Mouse (Mus musculus): Measurements from ENCODE around the gene Smim5.

Smim5 gene

DNA sequence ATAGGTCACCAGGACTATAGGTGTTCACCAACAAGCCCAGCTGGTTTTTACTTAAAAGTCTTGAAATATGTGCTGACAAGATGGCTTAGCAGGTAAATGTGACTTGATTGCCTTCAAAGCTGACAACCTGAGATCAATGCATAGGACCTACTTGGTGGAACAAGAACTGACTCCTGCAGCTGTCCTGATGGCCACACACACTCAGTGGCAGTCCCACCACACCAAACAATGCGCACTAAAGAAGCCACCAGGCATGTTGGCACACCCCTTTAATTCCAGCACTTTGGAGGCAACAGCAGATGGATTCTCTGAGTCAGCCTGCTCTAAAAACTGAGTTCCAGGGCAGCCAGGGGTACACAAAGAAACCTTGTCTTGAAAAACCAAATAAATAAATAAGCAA lies 22.2 kb downstream of the Smim5 start:
- WGBS, result 64% methylated on average over 1 of the region's 1 CpGs

DNA sequence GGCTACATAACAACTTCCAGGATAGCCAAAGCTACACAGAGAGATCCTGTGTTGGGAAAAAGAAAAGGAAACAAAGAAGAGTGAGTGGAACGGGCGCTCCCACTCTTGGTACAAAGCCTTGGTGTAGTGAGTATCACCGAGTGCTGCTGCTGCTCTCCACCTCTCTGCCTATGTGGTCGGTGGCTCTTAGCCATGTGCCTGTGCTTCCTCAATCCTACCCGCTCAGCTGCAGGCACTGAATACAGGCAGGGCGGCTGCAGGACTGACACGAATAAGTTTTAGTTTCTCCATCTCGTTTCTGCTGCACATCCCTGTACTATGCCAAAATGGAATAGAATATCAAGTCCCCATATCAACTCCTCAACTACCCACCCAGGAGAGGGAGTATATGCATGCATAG lies 29.3 kb downstream of the Smim5 start:
- WGBS, result 85% methylated on average over 8 of the region's 8 CpGs

DNA sequence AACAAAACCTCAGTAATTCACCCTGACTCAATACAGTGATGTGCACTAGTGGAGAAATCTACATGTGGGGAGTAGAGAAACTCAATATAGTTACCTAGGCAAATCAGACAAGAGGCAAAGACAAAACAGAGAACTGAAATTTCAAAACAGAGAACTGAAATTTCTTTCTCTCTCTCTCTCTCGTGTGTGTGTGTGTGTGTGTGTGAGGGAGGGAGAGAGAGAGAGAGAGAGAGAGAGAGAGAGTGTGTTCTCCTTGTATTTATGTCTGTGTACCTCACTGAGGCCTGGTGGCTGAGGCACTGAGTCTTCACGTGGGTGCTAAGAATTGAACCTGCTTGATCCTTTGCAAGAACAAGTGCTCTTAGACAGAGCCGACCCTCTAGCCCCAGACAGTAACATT lies 30.1 kb downstream of the Smim5 start:
- WGBS, result 67% methylated on average over 3 of the region's 3 CpGs

GRCm38 (mm10) chr11:115931235-115931634 lies 31.5 kb downstream of the Smim5 start:
- 62% methylated on average over 3 of the region's 3 CpGs for WGBS

GRCm38 (mm10) chr11:115933108-115933746 lies 33.5 kb downstream of the Smim5 start, which contains the start of the genes Sap30bp and Recql5:
Sap30bp (plus strand) TSS chr11:115933282.
Recql5 (minus strand) TSS chr11:115933477.
- under 1% methylated on average over 28 of the region's 28 CpGs for WGBS

DNA sequence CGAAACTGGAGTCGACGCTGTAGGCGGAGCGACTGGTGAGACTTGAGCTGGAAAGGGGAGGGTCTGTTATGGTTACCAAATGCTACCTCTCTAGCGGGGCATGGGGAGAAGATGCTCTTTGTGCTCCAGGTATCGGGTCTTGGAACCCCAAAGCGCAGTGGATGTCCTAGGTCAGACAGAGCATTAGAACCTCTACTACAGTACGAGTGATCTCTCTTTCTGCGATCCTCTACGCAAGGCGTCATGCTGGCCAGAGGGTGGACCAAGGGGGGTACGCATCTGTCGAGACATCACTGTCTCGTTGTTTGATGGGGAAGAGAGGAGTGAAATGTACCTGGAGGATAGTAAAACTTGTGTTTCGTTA lies 34.0 kb downstream of the Smim5 start:
- under 1% methylated on average over 16 of the region's 16 CpGs for WGBS

DNA sequence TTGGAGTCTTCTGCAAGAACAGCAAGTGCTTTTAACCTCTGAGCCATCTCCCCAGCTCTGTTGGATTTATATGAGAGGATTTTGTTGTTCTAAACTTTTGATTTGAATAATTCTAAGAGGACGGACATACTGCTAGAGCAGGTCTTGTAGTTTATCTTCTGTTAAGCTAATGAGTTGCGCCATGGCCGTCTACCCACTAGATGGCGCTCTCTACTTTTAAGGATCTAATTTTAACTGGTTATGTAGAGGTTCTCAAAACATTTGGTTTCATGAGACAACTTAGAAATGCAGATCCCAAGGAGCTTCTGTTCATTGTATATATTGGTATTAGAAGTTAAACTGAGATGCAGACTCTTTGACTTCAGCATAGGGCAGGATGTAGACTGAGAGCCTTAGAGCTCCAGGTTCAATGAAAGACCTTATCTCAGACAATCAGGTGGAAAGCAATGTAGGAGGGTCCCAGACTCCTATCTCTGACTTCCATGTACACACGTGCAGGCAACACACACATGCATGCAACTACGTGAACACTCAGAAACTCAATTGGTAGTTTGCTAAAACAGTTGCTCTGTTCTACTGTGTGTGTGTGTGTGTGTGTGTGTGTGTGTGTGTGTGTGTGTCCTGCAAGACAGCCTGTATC lies 40.0 kb downstream of the Smim5 start:
- WGBS, result 28% methylated on average over 6 of the region's 6 CpGs

GRCm38 (mm10) chr11:115941980-115942379 lies 42.2 kb downstream of the Smim5 start:
- 79% methylated on average over 7 of the region's 7 CpGs for WGBS

DNA sequence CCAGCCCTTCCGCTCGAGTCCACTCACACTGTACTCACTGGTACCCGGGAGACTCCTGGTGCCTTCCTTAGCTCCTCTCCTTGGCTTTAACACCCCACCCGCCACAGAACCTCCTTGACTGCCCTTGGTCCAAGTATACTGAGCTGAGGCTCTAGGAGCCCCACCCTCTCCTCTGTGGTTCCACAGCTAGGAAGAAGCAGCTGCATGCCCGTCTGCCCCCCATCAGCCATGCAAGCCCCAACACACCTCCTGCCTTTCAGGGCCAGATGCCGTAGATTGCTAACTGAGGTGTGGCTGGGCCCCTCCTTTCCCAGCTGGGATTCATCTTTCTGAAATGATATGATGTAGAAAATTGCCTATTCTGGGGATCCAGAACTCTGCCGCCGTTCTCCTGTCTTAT lies 45.5 kb downstream of the Smim5 start:
- WGBS, result 80% methylated on average over 8 of the region's 8 CpGs

- 75% methylated on average over 9 of the region's 9 CpGs for WGBS
These were observed 46.6 kb downstream of the Smim5 start for GRCm38 (mm10) chr11:115946221-115946828.

GRCm38 (mm10) chr11:115948316-115948715 lies 48.5 kb downstream of the Smim5 start:
- 77% methylated on average over 9 of the region's 9 CpGs for WGBS

DNA sequence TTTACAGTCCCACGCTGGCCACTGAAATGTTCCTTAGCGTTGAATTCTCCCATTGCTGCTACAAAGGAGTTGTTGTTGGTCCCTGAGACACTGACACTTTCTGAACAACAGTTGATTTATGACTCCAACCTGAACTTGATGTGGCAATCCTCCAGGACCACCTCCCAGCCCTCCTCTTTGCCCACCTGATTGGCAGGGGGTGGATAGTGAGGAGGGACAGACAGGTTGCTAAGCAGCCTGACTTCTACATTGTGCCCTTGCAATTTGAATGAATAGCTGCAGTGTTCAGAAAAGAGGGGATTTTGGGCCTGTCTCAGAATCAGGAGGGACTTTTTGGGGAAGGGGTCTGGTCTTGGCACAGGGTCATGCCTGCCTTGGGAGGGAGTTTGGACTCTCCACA lies 51.0 kb downstream of the Smim5 start:
- 62% methylated on average over 2 of the region's 2 CpGs for WGBS

DNA sequence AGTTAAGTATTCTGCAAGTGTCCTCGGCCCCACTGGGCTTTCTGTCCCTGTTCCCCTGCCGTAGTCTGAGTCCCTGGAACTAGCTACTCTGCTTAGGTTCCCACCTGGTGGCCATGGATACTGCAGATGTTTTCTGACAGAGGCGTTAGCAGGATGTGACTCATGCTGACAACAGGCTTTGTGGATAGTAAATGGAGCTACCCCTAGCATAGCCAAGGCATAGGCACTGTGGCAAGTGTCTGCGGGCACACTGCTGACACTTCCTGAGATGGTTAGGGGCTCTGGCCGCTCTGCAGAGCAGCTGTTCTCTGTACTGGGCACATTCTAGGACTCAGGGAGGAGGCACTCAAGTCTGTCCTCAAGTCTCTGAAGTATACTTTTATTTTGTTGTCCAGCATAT lies 54.9 kb downstream of the Smim5 start:
- 61% methylated on average over 5 of the region's 5 CpGs for WGBS

- WGBS, result 60% methylated on average over 10 of the region's 10 CpGs
These were observed 55.6 kb downstream of the Smim5 start for GRCm38 (mm10) chr11:115955195-115955858.
